Mouse (Mus musculus) heart, embryonic 14.5 days (tissue): Measurements from ENCODE around the gene Cntn4. TPM values are rescaled to one million over a fixed set of nuclear protein-coding genes. Genes with fewer than 3 reads are reported as not detected.

Source experiments
- ATAC-seq: fragments of 200-750 bp; cut with Nextera tagmentation; 2 replicates; pipeline ENCODE4 v1.8.0; 2017; ENCODE audit warnings: low read depth, moderate TSS enrichment; ENCODE audit not compliant: insufficient number of reproducible peaks, insufficient read depth, low FRiP score
- H3K27ac ChIP-seq, 2 experiments: fragments of 200-500 bp in 1 of 2; fragments of 300-500 bp in 1 of 2; sonication (generic) in 1 of 2; replicated peaks in 1 of 2; 2 replicates each; pipeline ENCODE4 v1.5.1; 2012 to 2014; ENCODE audit warnings: low read depth in 2 of 2, low read length in 2 of 2, control low read depth in 1 of 2, mild to moderate bottlenecking in 1 of 2, mixed read lengths in 1 of 2; ENCODE audit not compliant: control insufficient read depth in 1 of 2, insufficient read depth in 1 of 2
- H3K27me3 ChIP-seq: fragments of 300-500 bp; sonication (generic); 2 replicates; pipeline ENCODE4 v1.6.1; 2014; ENCODE audit warnings: mild to moderate bottlenecking, low read length, control low read depth; ENCODE audit not compliant: control insufficient read depth, insufficient read depth
- H3K36me3 ChIP-seq: fragments of 300-500 bp; sonication (generic); 2 replicates; pipeline ENCODE4 v1.6.1; 2014; ENCODE audit warnings: mild to moderate bottlenecking, control low read depth, low read length, mixed read lengths; ENCODE audit not compliant: control insufficient read depth, insufficient read depth
- H3K4me1 ChIP-seq, 2 experiments: fragments of 200-500 bp in 1 of 2; fragments of 300-500 bp in 1 of 2; sonication (generic) in 1 of 2; 2 replicates each; pipeline ENCODE4 v1.6.1; 2012 to 2014; ENCODE audit warnings: low read length in 2 of 2, control low read depth in 1 of 2, mixed read lengths in 1 of 2; ENCODE audit not compliant: control insufficient read depth in 2 of 2, insufficient read depth in 2 of 2
- H3K4me2 ChIP-seq: fragments of 300-500 bp; sonication (generic); 2 replicates; pipeline ENCODE4 v1.6.1; 2014; ENCODE audit warnings: mild to moderate bottlenecking, low read length
- H3K4me3 ChIP-seq, 2 experiments: fragments of 200-500 bp in 1 of 2; fragments of 300-500 bp in 1 of 2; sonication (generic) in 1 of 2; 2 replicates each; pipeline ENCODE4 v1.5.1; 2012 to 2014; ENCODE audit warnings: low read length in 2 of 2, mild to moderate bottlenecking in 2 of 2, control low read depth in 1 of 2, low read depth in 1 of 2, moderate library complexity in 1 of 2; ENCODE audit not compliant: control insufficient read depth in 1 of 2, insufficient read depth in 1 of 2
- H3K9ac ChIP-seq: fragments of 300-500 bp; sonication (generic); 2 replicates; pipeline ENCODE4 v1.6.1; 2014; ENCODE audit warnings: mild to moderate bottlenecking, low read length
- H3K9me3 ChIP-seq: fragments of 300-500 bp; sonication (generic); 2 replicates; pipeline ENCODE4 v1.6.1; 2016; ENCODE audit warnings: low read length, control low read depth; ENCODE audit not compliant: control insufficient read depth
- WGBS: fragments of 180-500 bp; shearing (Covaris S2); extraction: QIAGEN DNeasy Blood & Tissue Kit; methylation state at CpG from one replicate; pipeline ENCODE4 v1.1.7; 2014; 5-methylcytosine and 5-hydroxymethylcytosine counted together
- polyA plus RNA-seq: library from polyadenylated mRNA; unstranded; fragments of >200 nt; fragmentation: Nextera tagmentation; extraction: Ambion mirVana; gene quantifications from 2 replicates; pipeline ENCODE4 v1.2.1, GENCODE M21; 2014

The Cntn4 gene
- polyA plus RNA-seq, 1 experiment from 2014 or later = 1.5 TPM

GRCm38 (mm10) chr6:106423471-106423870 lies 746.0 kb downstream of the Cntn4 start:
- 85% methylated on average over 2 of the region's 2 CpGs for WGBS

GRCm38 (mm10) chr6:106426615-106427014 lies 749.2 kb downstream of the Cntn4 start:
- WGBS = 62% methylated on average over 3 of the region's 3 CpGs
- H3K27ac ChIP-seq = no peak overlapping the region
- no peak for ATAC-seq

More at GRCm38 (mm10) chr6:106423471-106423870, 746.0 kb downstream of the Cntn4 start:
- Histone ChIP-seq H3K36me3 (no peaks in the 10 kb centered on the region), H3K4me1 (no peaks in the 10 kb centered on the region), H3K27me3 (no peaks in the 10 kb centered on the region), H3K27ac (no peak overlapping the region), H3K9ac (no peak overlapping the region), H3K9me3 (no peaks in the 10 kb centered on the region), H3K4me3 (no peak overlapping the region), H3K4me2 (no peak overlapping the region)
- no peak for ATAC-seq

GRCm38 (mm10) chr6:106431466-106431865 lies 754.0 kb downstream of the Cntn4 start:
- no peak for ATAC-seq
- no peak overlapping the region for H3K4me2 ChIP-seq
- H3K9me3 ChIP-seq = no peaks in the 10 kb centered on the region
- no peaks in the 10 kb centered on the region for H3K36me3 ChIP-seq
- 82% methylated on average over 3 of the region's 3 CpGs for WGBS
- H3K27me3 ChIP-seq = no peaks in the 10 kb centered on the region
- no peaks in the 10 kb centered on the region for H3K4me1 ChIP-seq
- H3K9ac ChIP-seq = no peak overlapping the region
- no peak overlapping the region for H3K4me3 ChIP-seq
- no peak overlapping the region for H3K27ac ChIP-seq

More at GRCm38 (mm10) chr6:106426615-106427014, 749.2 kb downstream of the Cntn4 start:
- Histone ChIP-seq H3K9ac (no peak overlapping the region), H3K4me3 (no peak overlapping the region), H3K4me2 (no peak overlapping the region), H3K27me3 (no peaks in the 10 kb centered on the region), H3K4me1 (no peaks in the 10 kb centered on the region), H3K9me3 (no peaks in the 10 kb centered on the region), H3K36me3 (no peaks in the 10 kb centered on the region)

GRCm38 (mm10) chr6:106440786-106441185 lies 763.3 kb downstream of the Cntn4 start:
- Histone ChIP-seq H3K36me3 (no peaks in the 10 kb centered on the region), H3K9me3 (no peaks in the 10 kb centered on the region), H3K27me3 (no peaks in the 10 kb centered on the region), H3K4me1 (no peaks in the 10 kb centered on the region), H3K9ac (no peak overlapping the region), H3K27ac (no peak overlapping the region), H3K4me3 (no peak overlapping the region), H3K4me2 (no peak overlapping the region)
- WGBS = 54% methylated on average over 1 of the region's 1 CpGs
- ATAC-seq = no peak

- ATAC-seq = no peak
- no peaks in the 10 kb centered on the region for H3K4me1 ChIP-seq
- H3K9ac ChIP-seq = no peak overlapping the region
- H3K36me3 ChIP-seq = no peaks in the 10 kb centered on the region
- WGBS = 68% methylated on average over 3 of the region's 3 CpGs
- H3K9me3 ChIP-seq = no peaks in the 10 kb centered on the region
- H3K27me3 ChIP-seq = no peaks in the 10 kb centered on the region
- no peak overlapping the region for H3K27ac ChIP-seq
- H3K4me3 ChIP-seq = no peak overlapping the region
- H3K4me2 ChIP-seq = no peak overlapping the region
These were observed 763.8 kb downstream of the Cntn4 start for GRCm38 (mm10) chr6:106441246-106441645.

- no peaks in the 10 kb centered on the region for H3K27me3 ChIP-seq
- no peaks in the 10 kb centered on the region for H3K9me3 ChIP-seq
- H3K9ac ChIP-seq = no peak overlapping the region
- no peak overlapping the region for H3K4me3 ChIP-seq
- no peaks in the 10 kb centered on the region for H3K4me1 ChIP-seq
- no peaks in the 10 kb centered on the region for H3K36me3 ChIP-seq
- 64% methylated on average over 3 of the region's 3 CpGs for WGBS
- H3K27ac ChIP-seq = no peak overlapping the region
- no peak for ATAC-seq
- H3K4me2 ChIP-seq = no peak overlapping the region
These were observed 776.8 kb downstream of the Cntn4 start for GRCm38 (mm10) chr6:106454131-106454838.

- no peak overlapping the region for H3K4me2 ChIP-seq
- no peaks in the 10 kb centered on the region for H3K4me1 ChIP-seq
- no peaks in the 10 kb centered on the region for H3K27me3 ChIP-seq
- H3K4me3 ChIP-seq = no peak overlapping the region
- H3K9me3 ChIP-seq = no peaks in the 10 kb centered on the region
- H3K9ac ChIP-seq = no peak overlapping the region
- H3K36me3 ChIP-seq = no peaks in the 10 kb centered on the region
- no peak for ATAC-seq
- WGBS = 73% methylated on average over 3 of the region's 3 CpGs
- H3K27ac ChIP-seq = no peak overlapping the region
These were observed 778.2 kb downstream of the Cntn4 start for GRCm38 (mm10) chr6:106455616-106456015.

- 59% methylated on average over 6 of the region's 6 CpGs for WGBS
- H3K4me2 ChIP-seq = no peak overlapping the region
These were observed 780.7 kb downstream of the Cntn4 start for GRCm38 (mm10) chr6:106458166-106458565.

More at GRCm38 (mm10) chr6:106458166-106458565, 780.7 kb downstream of the Cntn4 start:
- Histone ChIP-seq H3K9me3 (no peaks in the 10 kb centered on the region), H3K27ac (no peak overlapping the region), H3K4me3 (no peak overlapping the region), H3K36me3 (no peaks in the 10 kb centered on the region), H3K9ac (no peak overlapping the region), H3K27me3 (no peaks in the 10 kb centered on the region), H3K4me1 (no peaks in the 10 kb centered on the region)
- ATAC-seq = no peak
